Mouse (Mus musculus) neural tube, embryonic 11.5 days (tissue): ENCODE results near the gene Pctp. TPM values are rescaled to one million over a fixed set of nuclear protein-coding genes. Genes with fewer than 3 reads are reported as not detected.

Experiments
- ATAC-seq: fragments of 200-750 bp; cut with Nextera tagmentation; 2 replicates; pipeline ENCODE4 v1.8.0; 2017; ENCODE audit warnings: moderate number of reproducible peaks, mild to moderate bottlenecking, moderate TSS enrichment, moderate library complexity; ENCODE audit not compliant: insufficient read depth, low FRiP score, low TSS enrichment
- DNase-seq: peaks from one replicate; pipeline ENCODE4 v3.0.0-alpha.2; 2015; ENCODE audit warnings: low spot score
- H3K27ac ChIP-seq: fragments of 300-500 bp; sonication (generic); 2 replicates; pipeline ENCODE4 v1.5.1; 2014; ENCODE audit warnings: low read depth, mild to moderate bottlenecking, low read length
- H3K27me3 ChIP-seq: fragments of 300-500 bp; sonication (generic); 2 replicates; pipeline ENCODE4 v1.6.1; 2014; ENCODE audit warnings: mild to moderate bottlenecking, low read length, mixed read lengths; ENCODE audit not compliant: control insufficient read depth, insufficient read depth
- H3K36me3 ChIP-seq: fragments of 300-500 bp; sonication (generic); 2 replicates; pipeline ENCODE4 v1.6.1; 2014; ENCODE audit warnings: mild to moderate bottlenecking, low read length, moderate library complexity, mixed read lengths; ENCODE audit not compliant: control insufficient read depth, insufficient read depth
- H3K4me1 ChIP-seq: fragments of 300-500 bp; sonication (generic); 2 replicates; pipeline ENCODE4 v1.6.1; 2014; ENCODE audit warnings: low read length, mixed read lengths; ENCODE audit not compliant: control insufficient read depth, insufficient read depth
- H3K4me2 ChIP-seq: fragments of 300-500 bp; sonication (generic); 2 replicates; pipeline ENCODE4 v1.6.1; 2014; ENCODE audit warnings: low read depth, mild to moderate bottlenecking, moderate library complexity
- H3K4me3 ChIP-seq: fragments of 300-500 bp; sonication (generic); 2 replicates; pipeline ENCODE4 v1.5.1; 2014; ENCODE audit warnings: low read depth, low read length
- H3K9ac ChIP-seq: fragments of 300-500 bp; sonication (generic); 2 replicates; pipeline ENCODE4 v1.6.1; 2014; ENCODE audit warnings: mild to moderate bottlenecking, low read length
- H3K9me3 ChIP-seq: fragments of 300-500 bp; sonication (generic); 2 replicates; pipeline ENCODE4 v1.6.1; 2016; ENCODE audit warnings: low read length; ENCODE audit not compliant: control insufficient read depth
- WGBS: fragments of 180-500 bp; shearing (Covaris S2); extraction: QIAGEN DNeasy Blood & Tissue Kit; methylation state at CpG from one replicate; pipeline ENCODE4 v1.1.7; 2014; 5-methylcytosine and 5-hydroxymethylcytosine counted together
- polyA plus RNA-seq: library from polyadenylated mRNA; unstranded; fragments of >200 nt; fragmentation: Nextera tagmentation; extraction: Ambion mirVana; gene quantifications from 2 replicates; pipeline ENCODE4 v1.2.1, GENCODE M21; 2014

Gene Pctp
- polyA plus RNA-seq, result 6.7 and 8.0 TPM in 2 replicates

DNA sequence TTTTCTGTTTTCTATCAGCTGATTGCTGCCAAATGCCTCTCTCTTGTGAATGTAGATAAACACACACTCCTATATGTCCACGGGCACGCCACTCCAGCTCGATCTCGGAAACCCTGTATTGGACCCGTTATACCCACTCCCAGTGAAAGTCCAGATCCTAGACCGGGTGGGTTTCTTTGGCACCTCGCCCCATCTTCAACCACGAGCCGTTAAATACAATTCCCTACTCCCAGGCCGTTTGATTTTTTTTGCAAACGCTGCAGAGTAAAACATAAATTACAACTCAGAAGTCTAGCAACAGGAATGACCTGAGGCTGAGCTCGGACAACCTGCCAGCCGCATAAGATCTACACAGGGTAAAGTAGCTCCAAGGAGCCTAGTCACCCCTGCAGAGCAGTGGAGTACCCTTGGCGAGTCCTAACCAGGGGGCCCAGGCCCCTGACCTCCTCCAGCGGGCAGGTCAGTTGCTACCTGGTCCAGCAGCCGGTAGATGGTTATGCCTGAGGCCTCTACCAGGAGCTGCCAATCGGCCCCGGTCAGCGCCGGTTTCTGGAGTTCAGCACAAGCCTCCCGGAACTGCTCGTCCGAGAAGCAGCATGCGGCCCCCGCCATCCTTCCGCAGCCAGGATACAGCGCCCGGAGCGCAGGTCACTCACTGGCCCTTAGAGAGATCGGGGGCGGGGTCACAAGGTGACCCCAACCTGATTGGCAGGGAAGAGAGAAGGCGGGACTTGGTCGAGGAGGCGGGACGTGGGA, at the start of gene Pctp:
Gene Pctp (minus strand): TSS at position 664 of the 756 bp plus-strand sequence.
- Histone ChIP-seq H3K4me1 (no peaks in the 10 kb centered on the region), H3K9ac (peak within 1 kb of the TSS; percentile 57), H3K4me2 (peak within 1 kb of the TSS; percentile 52), H3K27ac (no peak within 1 kb of the TSS), H3K27me3 (no peaks in the 10 kb centered on the region), H3K4me3 (peak within 1 kb of the TSS; percentile 36), H3K36me3 (no peaks in the 10 kb centered on the region), H3K9me3 (no peaks in the 10 kb centered on the region)
- ATAC-seq, result peak; percentile 96
- peak; percentile 83 for DNase-seq
- 15% methylated on average over 35 of the region's 35 CpGs for WGBS

DNA sequence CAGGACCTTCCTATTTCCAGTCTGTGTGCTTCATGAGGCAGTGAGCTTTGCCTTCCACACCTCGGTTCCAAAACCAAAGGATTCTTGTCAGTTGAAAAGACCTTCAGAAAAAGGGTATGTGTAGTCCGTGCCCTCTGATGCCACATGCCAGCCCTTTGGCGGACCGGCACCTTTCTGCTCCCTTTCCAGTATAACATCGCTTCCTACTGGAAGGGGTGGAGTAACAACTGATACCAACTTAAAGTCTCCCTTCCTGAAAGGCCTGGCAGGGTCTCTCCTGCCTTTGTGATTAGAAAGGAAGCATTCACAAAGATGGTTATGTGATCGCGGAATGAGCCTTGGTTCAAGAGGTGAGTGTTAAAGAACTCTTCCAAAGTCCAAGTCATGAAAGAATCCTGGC, 47.3 kb upstream of the Pctp start:
- no peak for ATAC-seq
- Histone ChIP-seq H3K9ac (no peak overlapping the region), H3K27ac (no peak overlapping the region), H3K4me3 (no peak overlapping the region), H3K36me3 (no peaks in the 10 kb centered on the region), H3K4me1 (no peaks in the 10 kb centered on the region), H3K27me3 (no peaks in the 10 kb centered on the region), H3K4me2 (no peak overlapping the region), H3K9me3 (no peaks in the 10 kb centered on the region)
- no peak for DNase-seq
- whole genome bisulfite sequencing, result 93% methylated on average over 7 of the region's 7 CpGs

- H3K9me3 ChIP-seq, result no peaks in the 10 kb centered on the region
- H3K27me3 ChIP-seq, result no peaks in the 10 kb centered on the region
- 92% methylated on average over 9 of the region's 9 CpGs for WGBS
- no peak overlapping the region for H3K27ac ChIP-seq
- H3K4me3 ChIP-seq, result no peak overlapping the region
- no peaks in the 10 kb centered on the region for H3K36me3 ChIP-seq
- DNase-seq (no peak), ATAC-seq (no peak)
- H3K4me2 ChIP-seq, result no peak overlapping the region
- H3K4me1 ChIP-seq, result no peaks in the 10 kb centered on the region
- H3K9ac ChIP-seq, result no peak overlapping the region
Observed at GRCm38 (mm10) chr11:90047271-90047670, 44.6 kb upstream of the Pctp start.

- Histone ChIP-seq H3K9me3 (no peaks in the 10 kb centered on the region), H3K9ac (no peak overlapping the region), H3K27ac (no peak overlapping the region), H3K4me3 (no peak overlapping the region), H3K27me3 (no peaks in the 10 kb centered on the region), H3K4me2 (no peak overlapping the region), H3K36me3 (no peaks in the 10 kb centered on the region), H3K4me1 (no peaks in the 10 kb centered on the region)
- 43% methylated on average over 7 of the region's 7 CpGs for WGBS
- no peak for DNase-seq
- no peak for ATAC-seq
Observed at GRCm38 (mm10) chr11:90046211-90046610, 43.5 kb upstream of the Pctp start.

- DNase-seq, result no peak
- H3K4me2 ChIP-seq, result no peak overlapping the region
- H3K36me3 ChIP-seq, result no peaks in the 10 kb centered on the region
- no peaks in the 10 kb centered on the region for H3K27me3 ChIP-seq
- H3K9ac ChIP-seq, result no peak overlapping the region
- 91% methylated on average over 4 of the region's 4 CpGs for WGBS
- no peak for ATAC-seq
- H3K27ac ChIP-seq, result no peak overlapping the region
- no peaks in the 10 kb centered on the region for H3K4me1 ChIP-seq
- no peak overlapping the region for H3K4me3 ChIP-seq
- H3K9me3 ChIP-seq, result no peaks in the 10 kb centered on the region
Observed at GRCm38 (mm10) chr11:90044459-90044858, 41.8 kb upstream of the Pctp start.

DNA sequence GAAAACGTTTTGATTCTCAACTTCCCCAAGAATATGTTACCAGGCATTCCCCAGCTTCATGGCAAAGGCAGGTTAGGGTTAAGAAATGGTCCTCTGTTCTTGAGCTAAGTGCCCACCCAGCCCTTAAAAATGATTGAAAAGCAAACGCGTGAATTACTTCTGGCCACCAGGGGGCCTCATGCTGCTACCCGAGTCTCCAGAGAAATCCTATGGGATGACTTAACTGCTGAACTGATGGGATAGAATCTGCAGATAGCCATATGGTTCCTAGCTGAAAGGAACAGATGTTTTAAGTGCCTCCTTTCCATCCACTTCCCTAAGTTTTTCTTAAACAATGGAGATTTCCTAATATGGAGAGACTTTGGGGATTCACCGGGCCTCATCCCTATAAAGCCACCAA, 35.3 kb upstream of the Pctp start:
- H3K9me3 ChIP-seq, result no peaks in the 10 kb centered on the region
- H3K27ac ChIP-seq, result no peak overlapping the region
- H3K4me2 ChIP-seq, result no peak overlapping the region
- H3K9ac ChIP-seq, result no peak overlapping the region
- ATAC-seq (no peak), DNase-seq (peak; percentile 71)
- 23% methylated on average over 5 of the region's 5 CpGs for WGBS
- H3K4me3 ChIP-seq, result no peak overlapping the region
- 0 out of 2 replicates have a peak, but pooled peaks cover 3% of the 10 kb centered on the region for H3K4me1 ChIP-seq
- H3K27me3 ChIP-seq, result no peaks in the 10 kb centered on the region
- no peaks in the 10 kb centered on the region for H3K36me3 ChIP-seq

DNA sequence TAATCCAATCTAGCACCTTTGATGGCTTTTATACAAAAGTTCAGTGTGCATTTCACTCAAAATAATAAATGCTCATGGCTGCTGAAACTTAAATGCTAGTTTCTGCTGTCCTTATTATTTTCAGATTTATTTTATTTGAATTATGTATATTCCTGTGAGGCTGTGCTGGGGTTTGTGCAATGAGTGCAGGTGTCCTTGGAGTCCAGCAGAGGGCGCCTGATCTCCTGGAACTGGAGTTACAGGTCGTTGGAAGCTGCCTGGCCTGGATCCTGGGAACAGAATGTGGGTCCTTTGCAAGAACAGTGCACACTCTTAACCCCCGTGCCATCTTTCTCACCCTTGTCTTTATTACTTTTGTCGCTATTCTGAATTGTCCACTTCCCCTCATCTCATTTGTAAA, 33.7 kb upstream of the Pctp start:
- no peak for DNase-seq
- no peak overlapping the region for H3K27ac ChIP-seq
- no peak for ATAC-seq
- no peak overlapping the region for H3K4me3 ChIP-seq
- no peaks in the 10 kb centered on the region for H3K36me3 ChIP-seq
- no peaks in the 10 kb centered on the region for H3K9me3 ChIP-seq
- H3K4me1 ChIP-seq, result 0 out of 2 replicates have a peak, but pooled peaks cover 3% of the 10 kb centered on the region
- WGBS, result 90% methylated on average over 4 of the region's 4 CpGs
- H3K9ac ChIP-seq, result no peak overlapping the region
- H3K27me3 ChIP-seq, result peaks cover 9% of the 10 kb centered on the region
- H3K4me2 ChIP-seq, result no peak overlapping the region

DNA sequence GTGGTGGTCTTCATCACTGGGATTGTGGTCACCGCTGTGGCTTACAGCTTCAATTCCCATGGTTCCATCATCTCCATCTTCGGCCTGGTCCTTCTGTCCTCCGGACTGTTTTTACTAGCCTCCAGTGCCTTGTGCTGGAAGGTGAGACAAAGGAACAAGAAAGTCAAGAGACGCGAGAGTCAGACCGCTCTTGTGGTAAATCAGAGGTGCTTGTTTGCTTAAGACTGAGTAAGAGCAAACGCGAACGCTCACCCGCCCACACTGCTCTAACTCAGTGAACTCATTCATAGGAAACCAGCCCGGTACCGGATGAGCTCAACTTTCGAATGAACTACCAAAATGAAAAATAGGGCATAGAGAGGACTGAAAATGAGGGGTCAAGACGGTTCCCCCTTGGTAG, 32.8 kb upstream of the Pctp start:
- Histone ChIP-seq H3K4me2 (no peak overlapping the region), H3K9ac (no peak overlapping the region), H3K27ac (no peak overlapping the region), H3K9me3 (no peaks in the 10 kb centered on the region), H3K36me3 (no peaks in the 10 kb centered on the region), H3K4me1 (0 out of 2 replicates have a peak, but pooled peaks cover 6% of the 10 kb centered on the region), H3K27me3 (peaks cover 13% of the 10 kb centered on the region), H3K4me3 (no peak overlapping the region)
- WGBS, result 87% methylated on average over 14 of the region's 14 CpGs
- ATAC-seq, result no peak
- DNase-seq, result no peak

DNA sequence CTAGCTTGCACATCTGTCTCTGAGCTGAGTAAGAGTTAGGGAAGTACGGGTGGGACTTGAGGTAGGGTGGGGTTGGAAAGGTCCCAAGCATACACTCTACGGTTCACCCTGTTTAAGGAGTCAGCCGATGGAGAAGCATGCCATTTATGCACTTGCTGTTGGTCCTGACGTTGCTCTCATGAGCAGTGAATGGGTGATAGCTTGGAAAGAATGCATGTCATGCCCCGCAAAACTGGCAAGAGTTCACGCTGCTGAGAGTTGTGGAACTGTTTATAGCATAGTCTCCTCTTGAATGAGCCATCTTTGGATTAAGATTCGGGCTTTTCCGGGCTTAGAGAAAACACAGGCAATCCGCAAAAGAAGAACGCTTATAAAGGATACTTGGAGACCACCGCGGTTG, 32.0 kb upstream of the Pctp start:
- peaks cover 13% of the 10 kb centered on the region for H3K27me3 ChIP-seq
- DNase-seq (no peak), ATAC-seq (no peak)
- no peaks in the 10 kb centered on the region for H3K9me3 ChIP-seq
- H3K4me1 ChIP-seq, result 0 out of 2 replicates have a peak, but pooled peaks cover 6% of the 10 kb centered on the region
- H3K4me2 ChIP-seq, result no peak overlapping the region
- no peak overlapping the region for H3K4me3 ChIP-seq
- WGBS, result 91% methylated on average over 12 of the region's 12 CpGs
- no peak overlapping the region for H3K9ac ChIP-seq
- H3K36me3 ChIP-seq, result no peaks in the 10 kb centered on the region
- H3K27ac ChIP-seq, result no peak overlapping the region
